In genomic region chr15:99874612-99875333, GRCm38 (mm10) we compare ENCODE assay signal across 8 mouse cellular contexts. TPM values are rescaled to one million over a fixed set of nuclear protein-coding genes. Genes with fewer than 3 reads are reported as not detected.
DNase-seq lines count a peak whose midpoint lies in the region; ATAC-seq and TF ChIP-seq lines count a peak whose summit lies in the region.

No protein-coding gene starts in this region.

- ATAC-seq in heart, embryonic 11.5 days (replicated peaks; ENCODE audit: insufficient number of reproducible peaks, low FRiP score, low TSS enrichment) = 0 out of 2 replicates have a peak, but pooled peaks have one; percentile 7
- ATAC-seq in kidney, embryonic 15.5 days (replicated peaks; ENCODE audit: low FRiP score) = peak; percentile 76

- H3K27me3 ChIP-seq in cerebellum, adult 2 months (ENCODE audit: control insufficient read depth, insufficient read depth, low read length) = no peaks in the 10 kb centered on the region
- no peaks in the 10 kb centered on the region for H3K27me3 ChIP-seq in heart, embryonic 11.5 days (ENCODE audit: control insufficient read depth, insufficient read depth, low read length)
- no peaks in the 10 kb centered on the region; the same call in 1 of the 2 replicates for H3K27me3 ChIP-seq in kidney, embryonic 15.5 days

- peak overlapping the region; percentile 20; the same call in 1 of the 2 replicates for H3K27ac ChIP-seq in left cerebral cortex, adult 2 months
- 0 out of 2 replicates have a peak overlapping the region, but pooled peaks have one; percentile 9 for H3K27ac ChIP-seq in cerebellum, adult 2 months (ENCODE audit: insufficient read depth, low read length)
- no peak overlapping the region for H3K27ac ChIP-seq in heart, embryonic 11.5 days (ENCODE audit: low read depth, low read length)
- H3K27ac ChIP-seq in kidney, embryonic 15.5 days = 0 out of 2 replicates have a peak overlapping the region, but pooled peaks have one; percentile 49
- no peak overlapping the region for H3K27ac ChIP-seq in macrophage

- H3K9ac ChIP-seq in heart, embryonic 11.5 days (ENCODE audit: low read depth, low read length) = peak overlapping the region; percentile 81
- peak overlapping the region; percentile 67 for H3K9ac ChIP-seq in kidney, embryonic 15.5 days

- H3K9me3 ChIP-seq in heart, embryonic 11.5 days (replicated peaks; ENCODE audit: control insufficient read depth, low read length) = no peaks in the 10 kb centered on the region
- H3K9me3 ChIP-seq in kidney, embryonic 15.5 days (replicated peaks) = no peaks in the 10 kb centered on the region

- H3K36me3 ChIP-seq in heart, embryonic 11.5 days (ENCODE audit: control insufficient read depth, insufficient read depth, low read length) = no peaks in the 10 kb centered on the region
- H3K36me3 ChIP-seq in kidney, embryonic 15.5 days = no peaks in the 10 kb centered on the region
- no peaks in the 10 kb centered on the region for H3K36me3 ChIP-seq in macrophage (ENCODE audit: inconsistent target)

- no peak for TF ChIP-seq CTCF in left cerebral cortex, adult 2 months (IDR thresholded peaks at IDR 0.05)
- TF ChIP-seq CTCF in cerebellum, adult 2 months (IDR thresholded peaks at IDR 0.05; ENCODE audit: borderline replicate concordance, insufficient read depth, low read depth, low read length) = no peak

- 2% methylated on average over 30 of the region's 30 CpGs for WGBS in cerebellum, adult 2 months
- 6% methylated on average over 30 of the region's 30 CpGs for WGBS in heart, embryonic 11.5 days (ENCODE audit: insufficient replicate concordance)
- WGBS in kidney, embryonic 15.5 days = 3% methylated on average over 30 of the region's 30 CpGs
- WGBS in macrophage (ENCODE audit: missing documents) = 6% methylated on average over 30 of the region's 30 CpGs

- H3K4me2 ChIP-seq in heart, embryonic 11.5 days = peak overlapping the region; percentile 99
- peak overlapping the region; percentile 92 for H3K4me2 ChIP-seq in kidney, embryonic 15.5 days

- intact Hi-C loops in left cerebral cortex, adult 2 months (cut with DNase I) = no loop called here
- intact Hi-C loops in left cerebral cortex, postnatal 4 days (cut with DNase I) = no loop called here

- no peaks in the 10 kb centered on the region for H3K79me2 ChIP-seq in macrophage (ENCODE audit: inconsistent target)

- peak in 1 of 2 experiments; percentile 11 for DNase-seq in left cerebral cortex, adult 2 months (ENCODE audit: extremely low spot score in 1 of 2, low spot score in 2 of 2)
- no peak for DNase-seq in left cerebral cortex, postnatal 4 days
- DNase-seq in cerebellum, adult 2 months = peak; percentile 20 to 37
- DNase-seq in frontal cortex, postnatal 25 days (ENCODE audit: low spot score in 2 of 2) = no peak
- DNase-seq in left cerebral cortex, adult 18-20 months (ENCODE audit: low spot score in 2 of 2) = no peak

- H3K4me3 ChIP-seq in left cerebral cortex, adult 2 months = peak overlapping the region; percentile 68
- peak overlapping the region; percentile 75 for H3K4me3 ChIP-seq in cerebellum, adult 2 months (replicated peaks; ENCODE audit: insufficient read depth, low read depth, low read length)
- peak overlapping the region; percentile 78 for H3K4me3 ChIP-seq in heart, embryonic 11.5 days (ENCODE audit: low read depth, low read length)
- H3K4me3 ChIP-seq in kidney, embryonic 15.5 days (replicated peaks) = peak overlapping the region; percentile 68
- H3K4me3 ChIP-seq in macrophage (ENCODE audit: inconsistent target) = peak overlapping the region; percentile 55

- no peaks in the 10 kb centered on the region; the same call in 1 of the 2 replicates for H3K4me1 ChIP-seq in cerebellum, adult 2 months (ENCODE audit: control insufficient read depth, insufficient read depth, low read length)
- peaks cover 4% of the 10 kb centered on the region for H3K4me1 ChIP-seq in heart, embryonic 11.5 days (ENCODE audit: control insufficient read depth, insufficient read depth, low read length)
- H3K4me1 ChIP-seq in kidney, embryonic 15.5 days = peaks cover 24% of the 10 kb centered on the region

- no peak for TF ChIP-seq POLR2A in cerebellum, adult 2 months (IDR thresholded peaks at IDR 0.05; ENCODE audit: borderline replicate concordance, insufficient read depth, low read length)

RNA-seq across cellular contexts. Expression of gene Lima1, which starts 0.5 kb away (rescaled TPM):
- 10 to 100 TPM in 1 of 2 experiments, 1 to 10 TPM in 1; 9.9 to 11.0 TPM for total RNA-seq in left cerebral cortex, adult 2 months (2021)
- total RNA-seq in left cerebral cortex, postnatal 4 days (2021) = 10 to 100 TPM; 13.6 to 15.6 TPM
- polyA plus RNA-seq in cerebellum, adult 2 months (2012; rRNA removed) = 12.3 and 13.5 TPM in 2 replicates
- 24.1 and 27.8 TPM in 2 replicates for polyA plus RNA-seq in heart, embryonic 11.5 days (2014; fragmentation: Nextera tagmentation; extraction: Ambion mirVana)
- polyA plus RNA-seq in kidney, embryonic 15.5 days (2015; fragmentation: Nextera tagmentation; extraction: Ambion mirVana) = 51.5 and 55.2 TPM in 2 replicates
- 100 to 1,000 TPM in 18 of 26 experiments, 10 to 100 TPM in 8; 46.4 to 361 (median 119) TPM for total RNA-seq in macrophage (2018; cell fraction: chromatin; rRNA removed)
- 100 to 1,000 TPM in 1 of 26 experiments, 10 to 100 TPM in 25; 34.0 to 109 (median 53.6) TPM for total RNA-seq in macrophage (2018; cell fraction: cytosol; rRNA removed)
- 100 to 1,000 TPM in 5 of 26 experiments, 10 to 100 TPM in 21; 36.8 to 152 (median 80.4) TPM for total RNA-seq in macrophage (2018; cell fraction: nucleus; rRNA removed)
- 43.9 to 108 TPM (median 59.6 TPM) in 3 replicates for polyA plus RNA-seq in macrophage (2018)
- total RNA-seq in left cerebral cortex, adult 18-20 months (2021) = 1 to 10 TPM; 7.0 to 9.6 TPM

Comparison
In these comparisons a context has a peak if more than half of its experiments do, and no peak if none do; other contexts are left out.
1. DNase-seq: peak in cerebellum, adult 2 months (2 of 2); none in left cerebral cortex, postnatal 4 days (single experiment), frontal cortex, postnatal 25 days (0 of 2) and left cerebral cortex, adult 18-20 months (0 of 2).
2. H3K27ac ChIP-seq: peak in left cerebral cortex, adult 2 months (single experiment), cerebellum, adult 2 months (single experiment) and kidney, embryonic 15.5 days (single experiment); none in heart, embryonic 11.5 days (single experiment) and macrophage (single experiment).
3. Peak in every context shown above with its lines, with median percentiles within 50 percentile points of each other: H3K4me3 ChIP-seq.